Mouse (Mus musculus) limb, embryonic 13.5 days (tissue): ENCODE results near the gene Ropn1. TPM values are rescaled to one million over a fixed set of nuclear protein-coding genes. Genes with fewer than 3 reads are reported as not detected.

Experiments used
- ATAC-seq: fragments of 200-750 bp; cut with Nextera tagmentation; 2 replicates; pipeline ENCODE4 v1.8.0; 2017; ENCODE audit warnings: low read depth, moderate number of reproducible peaks, moderate TSS enrichment; ENCODE audit not compliant: low FRiP score
- H3K27ac ChIP-seq: fragments of 300-500 bp; sonication (generic); 2 replicates; pipeline ENCODE4 v1.5.1; 2015; ENCODE audit warnings: inconsistent platforms, mild to moderate bottlenecking, moderate library complexity
- H3K27me3 ChIP-seq: fragments of 300-500 bp; sonication (generic); 2 replicates; pipeline ENCODE4 v1.6.1; 2015; ENCODE audit warnings: mild to moderate bottlenecking, inconsistent platforms
- H3K36me3 ChIP-seq: fragments of 300-500 bp; sonication (generic); 2 replicates; pipeline ENCODE4 v1.6.1; 2015; ENCODE audit warnings: inconsistent platforms, mild to moderate bottlenecking, moderate library complexity
- H3K4me1 ChIP-seq: fragments of 300-500 bp; sonication (generic); 2 replicates; pipeline ENCODE4 v1.6.1; 2015; ENCODE audit warnings: inconsistent platforms
- H3K4me2 ChIP-seq: fragments of 300-500 bp; sonication (generic); replicated peaks from 2 replicates; pipeline ENCODE4 v1.6.1; 2015; ENCODE audit warnings: inconsistent platforms, mild to moderate bottlenecking, moderate library complexity
- H3K4me3 ChIP-seq: fragments of 300-500 bp; sonication (generic); 2 replicates; pipeline ENCODE4 v1.5.1; 2015; ENCODE audit warnings: moderate library complexity, mild to moderate bottlenecking, inconsistent platforms
- H3K9ac ChIP-seq: fragments of 300-500 bp; sonication (generic); 2 replicates; pipeline ENCODE4 v1.6.1; 2015; ENCODE audit warnings: mild to moderate bottlenecking, inconsistent platforms
- H3K9me3 ChIP-seq: fragments of 300-500 bp; sonication (generic); 2 replicates; pipeline ENCODE4 v1.6.1; 2016; ENCODE audit warnings: inconsistent platforms
- WGBS: fragments of 180-500 bp; shearing (Covaris S2); methylation state at CpG from one replicate; pipeline ENCODE4 v1.1.7; 2015; 5-methylcytosine and 5-hydroxymethylcytosine counted together
- polyA plus RNA-seq: library from polyadenylated mRNA; unstranded; fragments of >200 nt; fragmentation: Nextera tagmentation; extraction: Ambion mirVana; gene quantifications from 2 replicates; pipeline ENCODE4 v1.2.1, GENCODE M21; 2015

Gene Ropn1
- polyA plus RNA-seq, 1 experiment from 2014 or later = not detected

- ATAC-seq = no peak
- peak overlapping the region; percentile 63 for H3K4me2 ChIP-seq
- 30% methylated on average over 5 of the region's 5 CpGs for WGBS
- H3K27me3 ChIP-seq = peaks cover 42% of the 10 kb centered on the region
- no peak overlapping the region for H3K9ac ChIP-seq
- H3K4me3 ChIP-seq = peak overlapping the region; percentile 35
- no peaks in the 10 kb centered on the region for H3K36me3 ChIP-seq
- no peak overlapping the region for H3K27ac ChIP-seq
- H3K9me3 ChIP-seq = peaks cover 3% of the 10 kb centered on the region; the same call in 1 of the 2 replicates
- peaks cover 21% of the 10 kb centered on the region for H3K4me1 ChIP-seq
Observed at GRCm38 (mm10) chr16:34657983-34658382, 8.3 kb downstream of the Ropn1 start.

DNA sequence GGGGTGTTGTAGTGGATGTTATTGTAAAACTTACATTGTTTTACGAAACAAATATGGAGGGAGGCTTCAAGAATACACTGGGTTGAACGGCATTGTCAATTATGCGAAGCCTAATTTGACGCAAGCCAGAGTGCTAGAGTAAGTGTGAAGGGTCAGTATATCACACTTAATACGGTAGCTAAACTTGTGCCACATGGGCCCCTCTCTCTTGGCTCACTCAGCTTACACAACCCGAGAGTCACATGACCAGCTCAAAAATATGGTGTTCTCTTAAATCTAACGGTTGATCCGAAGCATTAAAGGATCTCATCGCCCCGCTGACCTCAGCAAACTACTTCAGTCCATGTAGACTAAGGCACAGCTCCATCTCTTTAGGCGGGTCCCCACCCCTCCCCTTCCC is 8.7 kb downstream of the Ropn1 start:
- no peak overlapping the region for H3K9ac ChIP-seq
- H3K27me3 ChIP-seq = peaks cover 46% of the 10 kb centered on the region
- H3K4me1 ChIP-seq = peaks cover 21% of the 10 kb centered on the region
- peak overlapping the region; percentile 63 for H3K4me2 ChIP-seq
- peak overlapping the region; percentile 35; the same call in 1 of the 2 replicates for H3K4me3 ChIP-seq
- H3K36me3 ChIP-seq = no peaks in the 10 kb centered on the region
- H3K9me3 ChIP-seq = peaks cover 3% of the 10 kb centered on the region; the same call in 1 of the 2 replicates
- WGBS = 28% methylated on average over 11 of the region's 11 CpGs
- H3K27ac ChIP-seq = no peak overlapping the region
- peak; percentile 64 for ATAC-seq

- no peak overlapping the region for H3K4me3 ChIP-seq
- no peaks in the 10 kb centered on the region for H3K9me3 ChIP-seq
- peaks cover 10% of the 10 kb centered on the region for H3K4me1 ChIP-seq
- peaks cover 78% of the 10 kb centered on the region for H3K27me3 ChIP-seq
- no peak overlapping the region for H3K27ac ChIP-seq
- no peak overlapping the region for H3K4me2 ChIP-seq
- WGBS = 87% methylated on average over 3 of the region's 3 CpGs
- H3K36me3 ChIP-seq = no peaks in the 10 kb centered on the region
- no peak overlapping the region for H3K9ac ChIP-seq
- ATAC-seq = no peak
Observed at GRCm38 (mm10) chr16:34664553-34664952, 14.8 kb downstream of the Ropn1 start.

- Histone ChIP-seq H3K4me1 (peaks cover 8% of the 10 kb centered on the region), H3K36me3 (no peaks in the 10 kb centered on the region), H3K27ac (no peak overlapping the region), H3K4me2 (peak overlapping the region; percentile 47), H3K9me3 (no peaks in the 10 kb centered on the region), H3K4me3 (peak overlapping the region; percentile 10; the same call in 1 of the 2 replicates), H3K9ac (no peak overlapping the region), H3K27me3 (peaks cover 91% of the 10 kb centered on the region)
- peak; percentile 73 for ATAC-seq
- WGBS = 9% methylated on average over 20 of the region's 20 CpGs
Observed at GRCm38 (mm10) chr16:34667031-34667726, 17.5 kb downstream of the Ropn1 start.

DNA sequence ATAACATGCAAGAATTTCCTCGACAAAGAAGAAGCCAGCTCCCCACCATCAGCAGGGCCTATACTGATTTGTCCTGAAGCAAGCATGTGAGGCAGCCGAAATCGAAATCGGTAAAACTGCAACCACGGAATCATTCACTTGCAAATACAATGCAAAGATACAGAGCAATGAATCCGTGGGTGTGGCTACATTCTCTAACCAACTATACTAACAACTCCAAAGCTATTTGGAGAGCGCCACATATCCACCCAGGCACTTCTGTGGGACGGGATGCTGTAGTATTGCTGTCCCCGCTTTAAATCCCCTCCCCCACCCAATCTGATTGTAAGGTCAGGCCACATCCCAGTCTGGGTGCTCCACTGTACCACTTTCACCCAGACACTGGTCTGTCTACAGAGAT is 18.6 kb downstream of the Ropn1 start:
- no peaks in the 10 kb centered on the region for H3K36me3 ChIP-seq
- H3K9ac ChIP-seq = no peak overlapping the region
- no peak for ATAC-seq
- H3K9me3 ChIP-seq = no peaks in the 10 kb centered on the region
- WGBS = 75% methylated on average over 9 of the region's 9 CpGs
- H3K4me2 ChIP-seq = no peak overlapping the region
- H3K27ac ChIP-seq = no peak overlapping the region
- peaks cover 8% of the 10 kb centered on the region for H3K4me1 ChIP-seq
- H3K4me3 ChIP-seq = no peak overlapping the region
- H3K27me3 ChIP-seq = peaks cover 91% of the 10 kb centered on the region

GRCm38 (mm10) chr16:34671966-34672365 is 22.2 kb downstream of the Ropn1 start:
- H3K9ac ChIP-seq = no peak overlapping the region
- H3K4me2 ChIP-seq = no peak overlapping the region
- no peak for ATAC-seq
- no peaks in the 10 kb centered on the region for H3K36me3 ChIP-seq
- WGBS = 77% methylated on average over 7 of the region's 7 CpGs
- peaks cover 20% of the 10 kb centered on the region for H3K4me1 ChIP-seq
- no peak overlapping the region for H3K4me3 ChIP-seq
- H3K27me3 ChIP-seq = peaks cover 68% of the 10 kb centered on the region
- no peak overlapping the region for H3K27ac ChIP-seq
- H3K9me3 ChIP-seq = peaks cover 4% of the 10 kb centered on the region; the same call in 1 of the 2 replicates

- peaks cover 15% of the 10 kb centered on the region for H3K4me1 ChIP-seq
- no peak overlapping the region for H3K4me3 ChIP-seq
- H3K27me3 ChIP-seq = peaks cover 66% of the 10 kb centered on the region
- ATAC-seq = no peak
- H3K27ac ChIP-seq = no peak overlapping the region
- no peaks in the 10 kb centered on the region for H3K36me3 ChIP-seq
- H3K4me2 ChIP-seq = no peak overlapping the region
- WGBS = 72% methylated on average over 3 of the region's 3 CpGs
- H3K9me3 ChIP-seq = peaks cover 4% of the 10 kb centered on the region; the same call in 1 of the 2 replicates
- H3K9ac ChIP-seq = no peak overlapping the region
Observed at GRCm38 (mm10) chr16:34672822-34673221, 23.1 kb downstream of the Ropn1 start.

- peak; percentile 64; the same call in 1 of the 2 replicates for ATAC-seq
- Histone ChIP-seq H3K27ac (no peak overlapping the region), H3K9me3 (peaks cover 4% of the 10 kb centered on the region; the same call in 1 of the 2 replicates), H3K4me2 (no peak overlapping the region), H3K27me3 (peaks cover 56% of the 10 kb centered on the region), H3K36me3 (no peaks in the 10 kb centered on the region), H3K4me1 (peaks cover 15% of the 10 kb centered on the region), H3K9ac (no peak overlapping the region), H3K4me3 (no peak overlapping the region)
- WGBS = 39% methylated on average over 6 of the region's 6 CpGs
Observed at GRCm38 (mm10) chr16:34674365-34674764, 24.6 kb downstream of the Ropn1 start.

GRCm38 (mm10) chr16:34681823-34682222 is 32.1 kb downstream of the Ropn1 start:
- ATAC-seq = no peak
- no peaks in the 10 kb centered on the region for H3K4me1 ChIP-seq
- no peak overlapping the region for H3K27ac ChIP-seq
- no peak overlapping the region for H3K9ac ChIP-seq
- no peaks in the 10 kb centered on the region for H3K36me3 ChIP-seq
- H3K9me3 ChIP-seq = no peaks in the 10 kb centered on the region
- H3K27me3 ChIP-seq = peaks cover 26% of the 10 kb centered on the region
- H3K4me2 ChIP-seq = no peak overlapping the region
- H3K4me3 ChIP-seq = no peak overlapping the region

DNA sequence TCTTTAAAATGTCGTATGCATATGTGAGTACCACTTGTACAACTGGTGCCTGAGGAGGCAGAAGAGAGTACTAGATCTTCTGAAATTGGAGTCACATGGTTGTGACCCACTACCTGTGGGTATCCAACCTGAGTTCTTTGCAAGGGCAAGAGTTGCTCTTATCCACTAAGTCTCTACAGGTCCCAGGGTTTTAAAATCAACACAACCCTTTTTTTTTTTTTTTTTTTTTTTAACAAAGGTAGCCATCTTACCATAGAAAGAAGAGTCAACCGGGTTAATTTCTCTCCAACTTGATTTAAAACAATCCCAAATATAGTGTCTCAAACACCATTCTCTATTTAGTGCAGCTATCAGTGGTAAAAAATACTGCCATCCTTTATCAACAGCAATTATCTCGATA is 40.2 kb downstream of the Ropn1 start:
- Histone ChIP-seq H3K27ac (no peak overlapping the region), H3K27me3 (no peaks in the 10 kb centered on the region), H3K9ac (no peak overlapping the region), H3K4me3 (peak overlapping the region; percentile 71), H3K36me3 (no peaks in the 10 kb centered on the region), H3K9me3 (no peaks in the 10 kb centered on the region), H3K4me2 (peak overlapping the region; percentile 81; the same call in 1 of the 2 replicates), H3K4me1 (peaks cover 7% of the 10 kb centered on the region)
- WGBS = 76% methylated on average over 3 of the region's 3 CpGs
- no peak for ATAC-seq

- no peaks in the 10 kb centered on the region for H3K9me3 ChIP-seq
- H3K4me3 ChIP-seq = peak within 1 kb of the TSS; percentile 71
- H3K4me1 ChIP-seq = peaks cover 7% of the 10 kb centered on the region
- no peaks in the 10 kb centered on the region for H3K27me3 ChIP-seq
- peak within 1 kb of the TSS; percentile 69; the same call in 1 of the 2 replicates for H3K27ac ChIP-seq
- WGBS = under 1% methylated on average over 53 of the region's 53 CpGs
- peak within 1 kb of the TSS; percentile 81 for H3K4me2 ChIP-seq
- peak within 1 kb of the TSS; percentile 77 for H3K9ac ChIP-seq
- ATAC-seq = peak; percentile 93
- no peaks in the 10 kb centered on the region for H3K36me3 ChIP-seq
Observed at GRCm38 (mm10) chr16:34690334-34691144, 40.8 kb downstream of the Ropn1 start, which contains the start of gene Ccdc14. Gene Ccdc14 (plus strand): TSS chr16:34690616.

- H3K4me3 ChIP-seq = peak overlapping the region; percentile 71
- peaks cover 7% of the 10 kb centered on the region for H3K4me1 ChIP-seq
- peak overlapping the region; percentile 77 for H3K9ac ChIP-seq
- 11% methylated on average over 11 of the region's 11 CpGs for WGBS
- peak overlapping the region; percentile 81 for H3K4me2 ChIP-seq
- H3K36me3 ChIP-seq = no peaks in the 10 kb centered on the region
- no peak for ATAC-seq
- H3K9me3 ChIP-seq = no peaks in the 10 kb centered on the region
- no peaks in the 10 kb centered on the region for H3K27me3 ChIP-seq
- H3K27ac ChIP-seq = peak overlapping the region; percentile 69; the same call in 1 of the 2 replicates
Observed at GRCm38 (mm10) chr16:34691156-34691555, 41.4 kb downstream of the Ropn1 start.
